Comparison of ENCODE assay signal across 12 mouse cellular contexts in the genomic region with DNA sequence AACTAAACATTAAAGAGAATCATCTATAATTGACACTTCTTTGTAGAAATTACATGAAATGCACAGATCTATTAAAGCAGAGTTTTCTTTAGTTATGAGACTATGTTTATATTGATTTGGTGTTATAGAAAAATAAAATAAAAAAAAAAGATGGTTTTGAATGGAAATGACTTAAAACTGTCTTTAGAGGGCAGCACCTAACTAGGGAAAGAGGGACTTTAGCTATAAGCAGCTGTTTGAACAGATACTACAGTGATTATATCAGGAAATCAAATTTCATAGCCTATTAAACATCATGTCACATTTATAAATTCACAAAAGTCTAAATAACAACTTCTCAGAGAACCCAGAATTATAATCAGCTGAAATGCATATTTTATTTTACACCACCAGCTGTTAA.
DNase-seq lines count a peak whose midpoint lies in the region; ATAC-seq and TF ChIP-seq lines count a peak whose summit lies in the region.
"Had no signal": no experiment of that assay in that cellular context is flagged by ENCODE, and none has a peak within 500 bp of the region (broad histone marks: within the 10 kb centered on the region; RNA-seq: fewer than 3 reads in every experiment).

No protein-coding gene starts in this region.

- H3K9ac ChIP-seq in MEL (ENCODE audit: control insufficient read depth, low read depth, low read length, poor library complexity, severe bottlenecking) = no peak overlapping the region
- no peak overlapping the region for H3K9ac ChIP-seq in kidney, embryonic 14.5 days (ENCODE audit: low read depth, low read length)
- H3K9ac ChIP-seq: heart, embryonic 12.5 days had no signal

- no peaks in the 10 kb centered on the region for H3K36me3 ChIP-seq in MEL (ENCODE audit: control insufficient read depth in 1 of 2, insufficient read depth in 2 of 2, low read length in 2 of 2)
- H3K36me3 ChIP-seq in kidney, embryonic 14.5 days (ENCODE audit: control insufficient read depth, insufficient read depth, low read length) = no peaks in the 10 kb centered on the region
- H3K36me3 ChIP-seq: heart, embryonic 12.5 days had no signal

- TF ChIP-seq EP300 in MEL (IDR thresholded peaks at IDR 0.05; ENCODE audit: low read depth in 1 of 2, low read length in 2 of 2) = no peak

- no peaks in the 10 kb centered on the region for H3K27me3 ChIP-seq in MEL (ENCODE audit: control insufficient read depth in 1 of 2, insufficient read depth in 2 of 2, low read length in 2 of 2)
- no peaks in the 10 kb centered on the region for H3K27me3 ChIP-seq in kidney, embryonic 14.5 days (ENCODE audit: control insufficient read depth, insufficient read depth, low read length)
- H3K27me3 ChIP-seq: heart, embryonic 12.5 days had no signal

- peak in 1 of 2 experiments; percentile 2 for DNase-seq in layer of hippocampus, adult 2 months (ENCODE audit: low spot score in 2 of 2)
- DNase-seq in layer of hippocampus, adult 9-11 months = no peak
- peak; percentile 50 for DNase-seq in MEL (ENCODE audit: low read depth, low spot score)
- peak; percentile 77 for DNase-seq in brain, embryonic 14.5 days (ENCODE audit: low read depth)
- peak; percentile 9 for DNase-seq in forelimb bud, embryonic 11.5 days (ENCODE audit: low read depth, low spot score)
- no peak for DNase-seq in adrenal gland, adult 2 months
- DNase-seq in ovary, postnatal 10 days (ENCODE audit: low spot score) = no peak
- DNase-seq: kidney, postnatal 36 days; lung, postnatal 14 days had no signal

- TF ChIP-seq RAD21 in MEL (IDR thresholded peaks at IDR 0.05; ENCODE audit: low read depth, low read length) = peak; percentile 95

- H3K4me1 ChIP-seq in MEL (ENCODE audit: control insufficient read depth in 1 of 2, insufficient read depth in 2 of 2, low read length in 2 of 2) = no peaks in the 10 kb centered on the region; a peak in 1 of 4 replicates
- H3K4me1 ChIP-seq in kidney, embryonic 14.5 days (ENCODE audit: control insufficient read depth, insufficient read depth, low read length) = no peaks in the 10 kb centered on the region

- TF ChIP-seq POLR2A in MEL (IDR thresholded peaks at IDR 0.05; ENCODE audit: control insufficient read depth in 1 of 2, insufficient read depth in 1 of 2, low read depth in 1 of 2, low read length in 2 of 2, poor library complexity in 1 of 2) = no peak
- TF ChIP-seq POLR2A in brain, embryonic 14.5 days (IDR thresholded peaks at IDR 0.05; ENCODE audit: borderline replicate concordance, extremely low read depth, insufficient read depth, insufficient read length, poor library complexity, severe bottlenecking) = no peak

- H3K27ac ChIP-seq in layer of hippocampus, adult 2 months = no peak overlapping the region
- no peak overlapping the region for H3K27ac ChIP-seq in MEL (ENCODE audit: control insufficient read depth, low read depth, low read length)
- no peak overlapping the region for H3K27ac ChIP-seq in kidney, embryonic 14.5 days (ENCODE audit: low read depth, low read length)

- H3K4me2 ChIP-seq in kidney, embryonic 14.5 days (replicated peaks; ENCODE audit: low read depth, low read length) = no peak overlapping the region
- H3K4me2 ChIP-seq: heart, embryonic 12.5 days; liver, embryonic 11.5 days had no signal

- H3K9me3 ChIP-seq in MEL (replicated peaks; ENCODE audit: insufficient read depth, low read length) = no peaks in the 10 kb centered on the region
- H3K9me3 ChIP-seq in kidney, embryonic 14.5 days (ENCODE audit: control insufficient read depth, low read length) = no peaks in the 10 kb centered on the region
- H3K9me3 ChIP-seq: heart, embryonic 12.5 days had no signal

- H3K4me3 ChIP-seq in layer of hippocampus, adult 2 months = no peak overlapping the region
- no peak overlapping the region for H3K4me3 ChIP-seq in MEL (ENCODE audit: control insufficient read depth in 1 of 2, insufficient read depth in 1 of 2, low read depth in 2 of 2, low read length in 2 of 2)
- no peak overlapping the region for H3K4me3 ChIP-seq in kidney, embryonic 14.5 days (ENCODE audit: low read length)
- H3K4me3 ChIP-seq: heart, embryonic 12.5 days had no signal

- no peaks in the 10 kb centered on the region for H3K79me2 ChIP-seq in MEL (ENCODE audit: control insufficient read depth, insufficient read depth, low read length, poor library complexity)

- no peak for ATAC-seq in kidney, embryonic 14.5 days (ENCODE audit: low FRiP score, low TSS enrichment)

- TF ChIP-seq CTCF in layer of hippocampus, adult 2 months (conservative IDR thresholded peaks at IDR 0.05) = peak; percentile 79
- TF ChIP-seq CTCF in MEL (IDR thresholded peaks at IDR 0.05 in 2 of 3, conservative IDR thresholded peaks at IDR 0.05 in 1 of 3; ENCODE audit: control insufficient read depth in 1 of 3, insufficient read depth in 1 of 3, low read depth in 2 of 3, low read length in 3 of 3, poor library complexity in 1 of 3, severe bottlenecking in 1 of 3) = peak in 2 of 3 experiments; percentile 4 to 68; a peak in 2 of 6 replicates
- TF ChIP-seq CTCF in brain, embryonic 14.5 days (IDR thresholded peaks at IDR 0.05; ENCODE audit: borderline replicate concordance, extremely low read depth, insufficient read depth, insufficient read length) = no peak

TF ChIP-seq in MEL, 35 proteins besides CTCF, POLR2A, EP300 and RAD21:
- no peak for TF ChIP-seq USF1 (IDR thresholded peaks at IDR 0.05; ENCODE audit: low read depth, low read length)
- peak; percentile 74 for TF ChIP-seq SMC3 (IDR thresholded peaks at IDR 0.05; ENCODE audit: low read depth, low read length)
- TF ChIP-seq GATA1 (IDR thresholded peaks at IDR 0.05; ENCODE audit: low read depth, low read length) = 0 out of 2 replicates have a peak, but pooled peaks have one; percentile 31
- TF ChIP-seq ZNF384 (IDR thresholded peaks at IDR 0.05; ENCODE audit: low read depth, low read length) = peak; percentile 90
- no peak for TF ChIP-seq ZMIZ1 (IDR thresholded peaks at IDR 0.05; ENCODE audit: low read depth, low read length)
- TF ChIP-seq MYC (IDR thresholded peaks at IDR 0.05; ENCODE audit: low read depth, low read length) = no peak
- TF ChIP-seq MAFK (IDR thresholded peaks at IDR 0.05; ENCODE audit: borderline replicate concordance, low read depth, low read length) = no peak
- peak; percentile 77 for TF ChIP-seq ZC3H11A (IDR thresholded peaks at IDR 0.05; ENCODE audit: low read depth, low read length)
- TF ChIP-seq SIN3A (IDR thresholded peaks at IDR 0.05; ENCODE audit: low read length) = no peak
- no peak for TF ChIP-seq MYB (IDR thresholded peaks at IDR 0.05; ENCODE audit: low read depth, low read length)
- TF ChIP-seq HCFC1 (IDR thresholded peaks at IDR 0.05; ENCODE audit: low read depth, low read length) = no peak
- TF ChIP-seq BHLHE40 (IDR thresholded peaks at IDR 0.05; ENCODE audit: borderline replicate concordance, low read depth, low read length) = no peak
TF ChIP-seq in MEL: peak in this region for 4.

Comparison
In these comparisons a context has a peak if more than half of its experiments do, and no peak if none do; other contexts are left out.
1. DNase-seq: peak in MEL (single experiment), brain, embryonic 14.5 days (single experiment) and forelimb bud, embryonic 11.5 days (single experiment); none in layer of hippocampus, adult 9-11 months (single experiment), adrenal gland, adult 2 months (single experiment) and ovary, postnatal 10 days (single experiment).